Mouse (Mus musculus) thymus, adult 2 months (tissue): ENCODE results near the gene Mypop. TPM values are rescaled to one million over a fixed set of nuclear protein-coding genes. Genes with fewer than 3 reads are reported as not detected.

Source experiments
- DNase-seq: peaks from one replicate; pipeline ENCODE4 v3.0.0; 2021
- H3K27ac ChIP-seq: fragments of 200-500 bp; 2 replicates; pipeline ENCODE4 v1.5.1; 2012; ENCODE audit warnings: low read length, control low read depth; ENCODE audit not compliant: control insufficient read depth, insufficient read depth
- H3K27me3 ChIP-seq: fragments of 200-500 bp; 2 replicates; pipeline ENCODE4 v1.6.1; 2012; ENCODE audit warnings: mild to moderate bottlenecking, low read length, moderate library complexity, mixed read lengths; ENCODE audit not compliant: control insufficient read depth, insufficient read depth
- H3K36me3 ChIP-seq: fragments of 200-500 bp; 2 replicates; pipeline ENCODE4 v1.6.1; 2012; ENCODE audit warnings: mild to moderate bottlenecking, low read length, moderate library complexity; ENCODE audit not compliant: control insufficient read depth, insufficient read depth
- H3K4me1 ChIP-seq: fragments of 200-500 bp; replicated peaks from 2 replicates; pipeline ENCODE4 v1.6.1; 2012; ENCODE audit warnings: low read length; ENCODE audit not compliant: control insufficient read depth, insufficient read depth
- H3K4me3 ChIP-seq: fragments of 200-500 bp; 2 replicates; pipeline ENCODE4 v1.5.1; 2012; ENCODE audit warnings: mild to moderate bottlenecking, low read length, control low read depth, moderate library complexity; ENCODE audit not compliant: control insufficient read depth, insufficient read depth
- CTCF ChIP-seq: fragments of 200-500 bp; IDR thresholded peaks from 2 replicates; pipeline ENCODE4 v1.5.1; 2012; ENCODE audit warnings: mild to moderate bottlenecking, control low read depth, low read length, moderate library complexity, borderline replicate concordance; ENCODE audit not compliant: control insufficient read depth, poor library complexity, insufficient read depth; ENCODE audit errors: extremely low read depth
- POLR2A ChIP-seq: fragments of 200-500 bp; IDR thresholded peaks from 2 replicates; pipeline ENCODE4 v1.6.1; 2012; ENCODE audit warnings: mild to moderate bottlenecking, low read length, control low read depth, moderate library complexity; ENCODE audit not compliant: control insufficient read depth, poor library complexity, insufficient read depth; ENCODE audit errors: extremely low read depth
- WGBS: fragments of 180-500 bp; shearing (Covaris S2); methylation state at CpG from one replicate; pipeline ENCODE4 v1.1.7; 2018; 5-methylcytosine and 5-hydroxymethylcytosine counted together
- polyA plus RNA-seq: library from polyadenylated mRNA; depleted of rRNA; stranded (reverse); fragments of >200 nt; gene quantifications from 2 replicates; pipeline ENCODE4 v1.2.3, GENCODE M21; 2012

Mypop gene
- polyA plus RNA-seq, 1 experiment = 5.0 TPM

GRCm38 (mm10) chr7:19024096-19024506 is 33.1 kb downstream of the Mypop start, which contains the start of gene Sympk:
Sympk (plus strand) TSS chr7:19024377.
- no peaks in the 10 kb centered on the region for H3K36me3 ChIP-seq
- H3K4me1 ChIP-seq = peaks cover 18% of the 10 kb centered on the region
- under 1% methylated on average over 49 of the region's 50 CpGs for WGBS
- peak within 1 kb of the TSS; percentile 82 for H3K4me3 ChIP-seq
- TF ChIP-seq CTCF (peak; percentile 72; the same call in 1 of the 2 replicates), POLR2A (peak; percentile 82)
- no peak within 1 kb of the TSS for H3K27ac ChIP-seq
- H3K27me3 ChIP-seq = no peaks in the 10 kb centered on the region
- peak; percentile 95 for DNase-seq

GRCm38 (mm10) chr7:19024581-19025255 is 33.7 kb downstream of the Mypop start:
- peak overlapping the region; percentile 82 for H3K4me3 ChIP-seq
- 2% methylated on average over 36 of the region's 36 CpGs for WGBS
- peaks cover 3% of the 10 kb centered on the region for H3K36me3 ChIP-seq
- H3K27me3 ChIP-seq = no peaks in the 10 kb centered on the region
- peaks cover 18% of the 10 kb centered on the region for H3K4me1 ChIP-seq
- TF ChIP-seq POLR2A = no peak
- no peak for TF ChIP-seq CTCF
- H3K27ac ChIP-seq = no peak overlapping the region
- DNase-seq = peak; percentile 53

GRCm38 (mm10) chr7:19028067-19028466 is 37.0 kb downstream of the Mypop start:
- Histone ChIP-seq H3K27me3 (no peaks in the 10 kb centered on the region), H3K27ac (no peak overlapping the region), H3K36me3 (peaks cover 32% of the 10 kb centered on the region), H3K4me1 (peaks cover 11% of the 10 kb centered on the region), H3K4me3 (no peak overlapping the region)
- no peak for DNase-seq
- TF ChIP-seq CTCF (no peak), POLR2A (no peak)

- H3K4me3 ChIP-seq = no peak overlapping the region
- peak; percentile 65 for DNase-seq
- TF ChIP-seq CTCF (peak; percentile 86), POLR2A (no peak)
- WGBS = 73% methylated on average over 6 of the region's 6 CpGs
- H3K36me3 ChIP-seq = peaks cover 35% of the 10 kb centered on the region
- peaks cover 5% of the 10 kb centered on the region for H3K4me1 ChIP-seq
- no peak overlapping the region for H3K27ac ChIP-seq
- H3K27me3 ChIP-seq = no peaks in the 10 kb centered on the region
Observed at GRCm38 (mm10) chr7:19029084-19029653, 38.1 kb downstream of the Mypop start.

- no peaks in the 10 kb centered on the region for H3K27me3 ChIP-seq
- no peak for TF ChIP-seq POLR2A
- TF ChIP-seq CTCF = no peak
- no peak overlapping the region for H3K27ac ChIP-seq
- no peak for DNase-seq
- no peaks in the 10 kb centered on the region for H3K4me1 ChIP-seq
- H3K4me3 ChIP-seq = no peak overlapping the region
- peaks cover 51% of the 10 kb centered on the region for H3K36me3 ChIP-seq
- WGBS = 94% methylated on average over 4 of the region's 4 CpGs
Observed at GRCm38 (mm10) chr7:19031641-19032040, 40.6 kb downstream of the Mypop start.

- DNase-seq = no peak
- 99% methylated on average over 6 of the region's 6 CpGs for WGBS
- Histone ChIP-seq H3K36me3 (peaks cover 89% of the 10 kb centered on the region), H3K27me3 (no peaks in the 10 kb centered on the region), H3K27ac (no peak overlapping the region), H3K4me3 (no peak overlapping the region), H3K4me1 (no peaks in the 10 kb centered on the region)
- TF ChIP-seq CTCF (no peak), POLR2A (no peak)
Observed at GRCm38 (mm10) chr7:19044616-19045015, 53.6 kb downstream of the Mypop start.
